Mouse (Mus musculus): ENCODE data around the gene Sparcl1. TPM values are rescaled to one million over a fixed set of nuclear protein-coding genes. Genes with fewer than 3 reads are reported as not detected.

Sparcl1 gene
- polyA plus RNA-seq, 2 experiments, result 63.9 to 68.4 TPM

- Histone ChIP-seq H3K27me3 (ENCODE audit: control insufficient read depth, insufficient read depth, low read length) (no peaks in the 10 kb centered on the region), H3K4me3 (replicated peaks; ENCODE audit: low read length) (no peak overlapping the region), H3K27ac (replicated peaks; ENCODE audit: low read depth, low read length) (0 out of 2 replicates have a peak overlapping the region, but pooled peaks have one; percentile 29), H3K36me3 (ENCODE audit: control insufficient read depth, insufficient read depth, low read length) (no peaks in the 10 kb centered on the region; the same call in 1 of the 2 replicates), H3K4me1 (ENCODE audit: control insufficient read depth, insufficient read depth, low read length) (peaks cover 8% of the 10 kb centered on the region; the same call in 1 of the 2 replicates), H3K9me3 (ENCODE audit: control insufficient read depth, low read length) (no peaks in the 10 kb centered on the region), H3K4me2 (replicated peaks; ENCODE audit: low read depth, low read length, severe bottlenecking) (0 out of 2 replicates have a peak overlapping the region, but pooled peaks have one; percentile 1), H3K9ac (ENCODE audit: low read depth, low read length, severe bottlenecking) (no peak overlapping the region)
- DNase-seq (ENCODE audit: low spot score) (no peak), ATAC-seq (ENCODE audit: low FRiP score, low read depth) (no peak)
- 57% methylated on average over 11 of the region's 11 CpGs for WGBS
- TF ChIP-seq POLR2A (IDR thresholded peaks at IDR 0.05; ENCODE audit: borderline replicate concordance, extremely low read depth, insufficient read depth, insufficient read length), result no peak
Measured at GRCm38 (mm10) chr5:104095416-104096077, 18.0 kb downstream of the Sparcl1 start.

- H3K9ac ChIP-seq (ENCODE audit: low read depth, low read length, severe bottlenecking), result no peak overlapping the region
- H3K27ac ChIP-seq (replicated peaks; ENCODE audit: low read depth, low read length), result no peak overlapping the region
- no peak overlapping the region for H3K4me3 ChIP-seq (replicated peaks; ENCODE audit: low read length)
- WGBS, result 66% methylated on average over 2 of the region's 2 CpGs
- ATAC-seq (ENCODE audit: low FRiP score, low read depth) (no peak), DNase-seq (ENCODE audit: low spot score) (no peak)
- TF ChIP-seq POLR2A (IDR thresholded peaks at IDR 0.05; ENCODE audit: borderline replicate concordance, extremely low read depth, insufficient read depth, insufficient read length), result no peak
- no peaks in the 10 kb centered on the region for H3K27me3 ChIP-seq (ENCODE audit: control insufficient read depth, insufficient read depth, low read length)
- no peaks in the 10 kb centered on the region for H3K9me3 ChIP-seq (ENCODE audit: control insufficient read depth, low read length)
- no peak overlapping the region for H3K4me2 ChIP-seq (replicated peaks; ENCODE audit: low read depth, low read length, severe bottlenecking)
- no peaks in the 10 kb centered on the region for H3K4me1 ChIP-seq (ENCODE audit: control insufficient read depth, insufficient read depth, low read length)
- H3K36me3 ChIP-seq (ENCODE audit: control insufficient read depth, insufficient read depth, low read length), result no peaks in the 10 kb centered on the region; the same call in 1 of the 2 replicates
Measured at GRCm38 (mm10) chr5:104089751-104090150, 23.8 kb downstream of the Sparcl1 start.

- 70% methylated on average over 9 of the region's 9 CpGs for WGBS
- Histone ChIP-seq H3K9me3 (ENCODE audit: control insufficient read depth, low read length) (no peaks in the 10 kb centered on the region), H3K27ac (replicated peaks; ENCODE audit: low read depth, low read length) (no peak overlapping the region), H3K9ac (ENCODE audit: low read depth, low read length, severe bottlenecking) (no peak overlapping the region), H3K27me3 (ENCODE audit: control insufficient read depth, insufficient read depth, low read length) (no peaks in the 10 kb centered on the region), H3K4me3 (replicated peaks; ENCODE audit: low read length) (no peak overlapping the region), H3K36me3 (ENCODE audit: control insufficient read depth, insufficient read depth, low read length) (no peaks in the 10 kb centered on the region), H3K4me2 (replicated peaks; ENCODE audit: low read depth, low read length, severe bottlenecking) (no peak overlapping the region), H3K4me1 (ENCODE audit: control insufficient read depth, insufficient read depth, low read length) (no peaks in the 10 kb centered on the region)
- no peak for TF ChIP-seq POLR2A (IDR thresholded peaks at IDR 0.05; ENCODE audit: borderline replicate concordance, extremely low read depth, insufficient read depth, insufficient read length)
- ATAC-seq (ENCODE audit: low FRiP score, low read depth), result no peak
- DNase-seq (ENCODE audit: low spot score), result no peak
Measured at GRCm38 (mm10) chr5:104085366-104085765, 28.2 kb downstream of the Sparcl1 start.

- no peaks in the 10 kb centered on the region for H3K9me3 ChIP-seq (ENCODE audit: control insufficient read depth, low read length)
- DNase-seq (ENCODE audit: low spot score), result no peak
- TF ChIP-seq POLR2A (IDR thresholded peaks at IDR 0.05; ENCODE audit: borderline replicate concordance, extremely low read depth, insufficient read depth, insufficient read length), result no peak
- no peaks in the 10 kb centered on the region for H3K36me3 ChIP-seq (ENCODE audit: control insufficient read depth, insufficient read depth, low read length)
- 87% methylated on average over 6 of the region's 6 CpGs for WGBS
- no peaks in the 10 kb centered on the region; the same call in 1 of the 2 replicates for H3K4me1 ChIP-seq (ENCODE audit: control insufficient read depth, insufficient read depth, low read length)
- no peak overlapping the region for H3K4me3 ChIP-seq (replicated peaks; ENCODE audit: low read length)
- H3K4me2 ChIP-seq (replicated peaks; ENCODE audit: low read depth, low read length, severe bottlenecking), result no peak overlapping the region
- H3K27me3 ChIP-seq (ENCODE audit: control insufficient read depth, insufficient read depth, low read length), result no peaks in the 10 kb centered on the region; the same call in 1 of the 2 replicates
- H3K27ac ChIP-seq (replicated peaks; ENCODE audit: low read depth, low read length), result no peak overlapping the region
- no peak for ATAC-seq (ENCODE audit: low FRiP score, low read depth)
- no peak overlapping the region for H3K9ac ChIP-seq (ENCODE audit: low read depth, low read length, severe bottlenecking)
Measured at GRCm38 (mm10) chr5:104080736-104081135, 32.8 kb downstream of the Sparcl1 start.

- no peak for TF ChIP-seq POLR2A (IDR thresholded peaks at IDR 0.05; ENCODE audit: borderline replicate concordance, extremely low read depth, insufficient read depth, insufficient read length)
- no peaks in the 10 kb centered on the region for H3K36me3 ChIP-seq (ENCODE audit: control insufficient read depth, insufficient read depth, low read length)
- peaks cover 3% of the 10 kb centered on the region for H3K4me1 ChIP-seq (ENCODE audit: control insufficient read depth, insufficient read depth, low read length)
- no peak within 1 kb of the TSS for H3K4me3 ChIP-seq (replicated peaks; ENCODE audit: low read length)
- no peak within 1 kb of the TSS for H3K27ac ChIP-seq (replicated peaks; ENCODE audit: low read depth, low read length)
- H3K9me3 ChIP-seq (ENCODE audit: control insufficient read depth, low read length), result no peaks in the 10 kb centered on the region
- H3K9ac ChIP-seq (ENCODE audit: low read depth, low read length, severe bottlenecking), result no peak within 1 kb of the TSS
- H3K4me2 ChIP-seq (replicated peaks; ENCODE audit: low read depth, low read length, severe bottlenecking), result no peak within 1 kb of the TSS
- H3K27me3 ChIP-seq (ENCODE audit: control insufficient read depth, insufficient read depth, low read length), result no peaks in the 10 kb centered on the region; the same call in 1 of the 2 replicates
- ATAC-seq (ENCODE audit: low FRiP score, low read depth), result no peak
- DNase-seq (ENCODE audit: low spot score), result no peak
- 91% methylated on average over 7 of the region's 7 CpGs for whole genome bisulfite sequencing
Measured at GRCm38 (mm10) chr5:104077508-104077907, 36.0 kb downstream of the Sparcl1 start, which contains the start of gene Gm17660. Gm17660 (minus strand) TSS chr5:104077608.

Data from limb, embryonic 14.5 days (tissue).